Mouse (Mus musculus): ENCODE data around the gene Ezh1. TPM values are rescaled to one million over a fixed set of nuclear protein-coding genes. Genes with fewer than 3 reads are reported as not detected.

Gene Ezh1
- total RNA-seq, 2 experiments from 2014 or later: 18.2 to 20.3 TPM

DNA sequence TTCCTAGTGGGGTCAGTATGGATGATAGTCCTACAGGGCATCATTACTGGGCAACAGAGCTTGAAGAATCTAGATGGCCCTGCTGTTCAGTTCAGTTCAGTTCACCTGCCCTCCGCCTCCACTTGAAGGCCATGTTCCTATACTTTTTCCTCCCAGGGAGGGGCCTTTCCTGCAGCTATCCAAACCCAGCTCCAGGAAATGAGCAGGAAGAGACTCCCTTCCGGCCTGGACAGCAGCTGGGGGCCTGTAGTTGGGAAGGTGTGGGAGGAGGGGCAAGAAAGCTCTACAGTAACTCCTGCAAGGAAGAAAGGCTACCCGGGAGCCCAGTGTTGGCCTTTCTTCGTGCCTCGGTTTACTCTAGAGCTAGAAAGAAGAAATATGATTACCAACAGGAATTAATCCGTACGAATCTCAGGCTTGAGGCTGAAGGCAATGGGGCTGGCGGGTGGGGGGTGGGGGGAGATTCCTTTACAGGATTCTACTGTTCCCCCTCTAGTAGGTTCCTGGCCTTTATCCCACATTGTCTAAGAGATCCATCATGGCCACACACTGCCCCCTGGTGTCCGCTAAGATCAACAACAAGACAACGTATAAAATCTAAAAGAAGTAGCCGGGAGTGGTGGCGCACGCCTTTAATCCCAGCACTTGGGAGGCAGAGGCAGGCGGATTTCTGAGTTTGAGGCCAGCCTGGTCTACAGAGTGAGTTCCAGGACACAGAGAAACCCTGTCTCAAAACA is 22.2 kb upstream of the Ezh1 start:
- ATAC-seq (replicated peaks; ENCODE audit: low FRiP score, low TSS enrichment, poor library complexity, severe bottlenecking): no peak; the same call in 1 of the 2 replicates

DNA sequence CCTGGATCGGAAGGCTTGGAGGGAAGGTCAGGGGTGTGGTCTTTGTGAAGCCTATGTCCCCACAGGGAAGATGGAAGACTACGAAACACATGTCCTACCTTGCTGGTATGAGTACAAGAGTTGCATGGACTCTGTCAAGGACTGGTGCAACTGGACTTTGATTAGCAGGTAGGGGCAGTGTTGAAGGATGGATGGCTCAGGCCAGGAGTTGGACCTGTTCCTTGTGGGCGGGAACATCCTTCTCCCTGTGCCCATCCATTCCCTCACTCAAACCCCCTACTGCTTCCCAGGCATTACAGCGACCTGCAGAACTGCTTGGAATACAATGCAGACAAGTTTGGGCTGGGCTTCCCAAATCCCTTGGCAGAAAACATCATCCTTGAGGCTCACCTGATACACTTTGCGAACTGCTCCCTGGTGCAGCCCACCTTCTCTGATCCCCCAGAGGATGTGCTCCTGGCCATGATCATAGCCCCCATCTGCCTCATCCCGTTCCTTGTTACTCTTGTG is 21.3 kb upstream of the Ezh1 start:
- no peak for ATAC-seq (replicated peaks; ENCODE audit: low FRiP score, low TSS enrichment, poor library complexity, severe bottlenecking)

DNA sequence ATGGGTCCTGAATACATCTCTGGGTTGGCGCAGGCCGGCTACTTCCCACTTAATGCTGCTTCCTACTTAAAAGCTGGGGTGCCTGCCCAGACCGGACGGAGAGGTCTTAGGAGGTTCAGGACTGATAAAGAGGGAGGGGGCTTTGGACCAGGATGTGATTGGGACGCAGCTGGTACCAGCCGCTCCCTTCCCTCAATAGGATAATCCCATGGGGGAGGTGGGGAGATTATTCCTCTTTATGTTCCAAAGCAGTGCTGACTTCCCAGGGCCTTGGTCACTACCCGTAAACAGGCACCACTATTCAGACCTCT is 20.4 kb upstream of the Ezh1 start:
- no peak for ATAC-seq (replicated peaks; ENCODE audit: low FRiP score, low TSS enrichment, poor library complexity, severe bottlenecking)

DNA sequence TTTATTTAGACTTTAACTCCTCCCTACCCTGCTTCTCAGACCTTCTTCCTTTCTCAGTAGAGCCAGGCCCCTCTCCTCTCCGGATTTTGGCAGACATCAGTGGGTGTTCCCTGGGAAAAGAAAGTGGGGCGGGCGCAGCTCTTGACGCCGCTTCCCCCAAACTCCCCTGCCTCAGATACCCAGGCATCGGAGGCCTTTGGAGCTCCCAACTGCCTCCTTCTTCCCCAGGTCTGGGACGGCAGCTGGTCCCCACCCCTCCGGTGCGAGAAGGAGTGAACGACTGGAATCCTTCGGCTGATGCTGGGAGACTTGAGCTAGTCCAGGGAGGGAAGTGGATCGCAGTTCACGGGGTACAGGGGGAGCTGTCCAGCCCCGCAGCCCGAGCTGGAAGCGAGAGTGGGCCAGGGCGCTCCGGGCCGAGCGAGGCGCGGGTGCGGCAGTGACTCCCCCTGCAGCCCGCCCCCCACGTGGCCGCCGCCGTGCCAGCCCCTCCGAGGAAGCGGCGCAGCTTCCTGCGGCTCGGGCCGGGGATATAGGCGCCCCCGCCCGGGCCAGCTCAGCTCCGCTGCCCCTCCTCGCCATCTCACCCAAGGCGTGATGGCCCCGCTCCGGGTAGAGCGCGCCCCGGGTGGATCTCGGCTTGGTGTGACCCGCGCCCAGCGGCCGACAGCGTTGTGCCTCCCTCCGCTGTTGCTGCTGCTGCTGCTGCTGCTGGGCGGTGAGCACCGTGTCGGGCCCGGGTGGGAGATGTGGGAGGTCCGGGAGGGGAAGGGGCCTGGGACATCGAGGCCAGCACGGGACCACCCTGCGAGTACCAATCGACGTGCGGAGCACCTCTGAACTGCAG is 19.8 kb upstream of the Ezh1 start, which contains the start of gene Ramp2:
Gene Ramp2, plus strand, starts transcription at position 174 of the 847 bp plus-strand sequence.
- peak; percentile 24; the same call in 1 of the 2 replicates for ATAC-seq (replicated peaks; ENCODE audit: low FRiP score, low TSS enrichment, poor library complexity, severe bottlenecking)

DNA sequence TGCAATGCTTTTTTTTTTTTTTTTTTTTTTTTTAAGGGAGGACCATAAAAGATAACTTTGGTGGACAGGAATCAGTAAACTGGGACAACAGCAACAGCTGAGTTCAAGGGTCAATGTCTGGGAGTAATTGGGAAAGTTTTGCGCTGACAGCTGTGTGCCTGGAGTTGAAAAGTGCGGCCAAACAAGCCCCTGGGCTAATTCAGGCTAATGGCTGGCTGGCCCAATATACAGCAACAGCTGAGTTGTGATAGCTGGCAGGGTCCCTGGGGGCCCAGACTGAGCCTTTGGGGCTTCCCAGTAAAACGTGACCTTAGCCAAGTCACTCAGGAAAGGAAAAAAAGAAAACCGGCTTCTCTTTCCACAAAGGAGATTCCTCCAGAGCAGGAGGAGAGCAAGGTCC is 18.8 kb upstream of the Ezh1 start:
- ATAC-seq (replicated peaks; ENCODE audit: low FRiP score, low TSS enrichment, poor library complexity, severe bottlenecking): no peak

DNA sequence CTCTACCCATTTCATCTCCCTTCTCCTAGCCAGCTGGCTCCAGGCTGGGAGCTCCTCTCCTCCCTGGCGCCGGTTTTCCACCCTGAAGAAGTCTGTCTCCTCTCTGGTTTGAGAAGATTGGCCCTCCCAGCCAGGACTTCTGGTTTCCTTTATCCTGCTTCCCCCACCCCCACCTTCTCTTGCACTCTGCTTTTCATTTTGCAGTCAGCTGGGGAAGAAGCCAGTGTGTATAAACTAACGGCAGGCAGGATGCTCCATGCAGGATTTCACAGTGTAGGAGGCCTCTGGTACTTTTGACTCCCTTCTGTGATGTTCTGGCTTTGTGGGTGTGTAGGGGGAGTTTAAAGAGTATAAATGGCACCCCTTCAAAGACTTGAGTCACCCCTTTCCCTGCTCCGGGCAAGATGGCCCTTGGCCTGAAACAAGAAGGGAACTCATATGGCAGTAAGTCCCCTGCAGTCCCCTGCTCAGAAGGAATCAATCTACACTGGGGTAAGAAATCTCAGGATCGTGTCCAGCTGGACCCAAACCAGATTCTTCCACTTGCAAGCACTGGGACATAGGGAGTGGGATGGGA is 11.9 kb upstream of the Ezh1 start:
- no peak for ATAC-seq (replicated peaks; ENCODE audit: low FRiP score, low TSS enrichment, poor library complexity, severe bottlenecking)

DNA sequence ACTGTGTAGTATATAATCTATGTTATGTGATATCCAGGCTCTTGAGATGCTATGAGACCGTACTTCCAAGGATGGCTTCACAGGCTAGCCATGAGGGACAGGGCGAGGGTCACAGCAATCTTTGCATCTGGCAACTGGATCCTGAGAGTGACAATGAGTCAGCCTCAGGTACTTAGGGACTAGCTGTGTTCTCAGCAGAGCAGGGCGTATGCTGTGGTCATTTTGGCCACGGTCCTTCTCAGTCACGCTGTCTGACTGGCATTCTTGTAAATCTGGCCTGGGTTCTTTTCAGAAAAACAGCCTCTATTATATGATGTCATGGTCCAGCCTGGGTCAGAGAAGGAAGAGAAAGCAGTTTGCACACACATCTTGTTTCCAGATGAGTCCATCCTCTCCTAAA is 10.5 kb upstream of the Ezh1 start:
- ATAC-seq (replicated peaks; ENCODE audit: low FRiP score, low TSS enrichment, poor library complexity, severe bottlenecking): no peak

DNA sequence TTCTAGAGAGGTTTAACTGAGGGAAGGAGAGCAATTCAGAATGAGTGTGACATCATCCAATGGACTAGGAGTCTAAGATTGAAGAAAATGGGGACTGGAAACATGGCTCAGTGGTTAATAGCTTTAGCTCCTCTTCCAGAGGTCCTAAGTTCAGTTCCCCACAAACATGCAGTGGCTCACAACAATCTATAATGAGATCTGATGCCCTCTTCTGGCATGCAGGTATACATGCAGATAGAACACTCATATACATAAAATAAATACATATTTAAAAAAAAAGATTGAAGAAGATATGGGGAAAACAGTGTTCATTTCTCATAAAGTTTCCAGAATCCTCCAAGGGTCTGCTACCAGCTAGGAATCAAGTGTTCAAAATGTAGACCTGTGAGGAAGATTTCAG is 9.2 kb upstream of the Ezh1 start:
- ATAC-seq (replicated peaks; ENCODE audit: low FRiP score, low TSS enrichment, poor library complexity, severe bottlenecking): no peak

DNA sequence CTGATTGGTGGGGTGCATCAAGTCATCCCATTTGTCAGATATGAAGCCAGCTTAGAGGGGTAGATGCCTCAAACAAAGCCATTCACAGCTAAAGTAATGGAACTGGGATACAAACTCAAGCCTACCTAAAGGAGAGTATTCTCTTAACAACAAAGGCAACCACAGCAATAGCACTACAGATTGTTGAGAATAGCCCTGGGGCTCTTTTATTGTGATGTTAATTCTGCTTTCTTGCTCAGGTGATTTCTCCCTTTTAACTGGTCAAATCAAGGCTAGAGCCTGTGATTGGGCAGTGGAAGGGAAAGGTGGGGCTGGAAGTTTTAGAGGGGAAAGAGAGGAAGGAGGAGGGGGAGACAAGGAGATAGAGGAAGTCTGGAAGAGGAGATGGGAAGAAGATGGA is 7.9 kb upstream of the Ezh1 start:
- ATAC-seq (replicated peaks; ENCODE audit: low FRiP score, low TSS enrichment, poor library complexity, severe bottlenecking): no peak

DNA sequence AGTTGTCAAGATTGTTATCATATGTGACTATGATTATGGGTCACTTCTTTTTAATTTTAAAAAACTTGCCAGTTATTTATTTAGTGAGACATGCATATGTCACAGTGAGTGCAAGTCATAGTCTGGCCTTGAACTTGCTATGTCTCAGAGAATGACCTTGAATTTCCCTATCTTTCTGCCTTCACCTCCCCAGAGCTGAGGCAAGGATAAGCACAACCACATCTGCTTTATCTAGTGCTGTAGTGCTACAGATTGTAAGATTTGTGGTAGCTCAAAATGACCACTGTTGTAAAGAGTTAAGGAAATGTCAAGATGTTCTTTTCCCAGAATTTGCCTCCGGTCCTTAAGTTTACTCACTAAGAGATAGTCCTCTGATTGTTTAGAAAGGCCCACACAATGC is 7.0 kb upstream of the Ezh1 start:
- no peak for ATAC-seq (replicated peaks; ENCODE audit: low FRiP score, low TSS enrichment, poor library complexity, severe bottlenecking)

DNA sequence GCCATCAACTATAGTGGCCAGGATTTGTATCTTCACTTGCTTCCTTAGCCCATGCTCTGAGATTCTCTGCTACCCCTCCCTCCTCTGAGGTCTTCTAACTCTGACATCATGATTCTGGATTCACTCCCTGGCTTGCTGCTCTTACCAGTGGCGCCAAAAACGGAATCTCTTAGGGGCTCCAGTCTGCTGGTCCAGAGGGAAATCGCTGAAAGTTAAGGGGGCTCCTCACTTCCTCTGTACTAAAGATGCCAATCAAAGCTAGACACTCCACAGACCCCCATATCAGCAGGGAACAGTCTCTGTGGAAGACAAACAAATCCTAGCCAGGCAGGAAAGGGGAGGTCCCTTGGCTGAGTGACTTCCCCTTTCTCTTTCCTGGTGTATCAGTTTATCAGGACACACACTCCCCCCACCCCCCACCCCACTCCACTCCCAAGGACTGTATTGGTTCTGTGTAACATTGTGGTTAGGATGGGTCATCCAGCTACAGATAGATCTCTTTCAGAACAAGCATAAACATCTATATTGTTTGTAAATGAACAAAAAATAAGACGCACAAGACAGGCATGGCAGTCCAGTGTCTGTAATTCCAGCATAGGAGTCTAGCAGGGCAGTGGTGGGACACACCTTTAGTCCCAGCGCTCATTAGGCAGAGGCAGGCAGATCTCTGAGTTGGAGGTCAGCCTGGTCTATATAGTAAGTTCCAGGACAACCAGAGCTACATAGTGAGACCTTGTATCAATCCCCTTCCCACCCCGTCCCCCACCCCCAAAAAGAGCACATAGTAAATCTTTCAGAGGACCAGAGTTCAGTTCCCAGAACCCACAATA is 6.0 kb upstream of the Ezh1 start:
- 0 out of 2 replicates have a peak, but pooled peaks have one; percentile 14 for ATAC-seq (replicated peaks; ENCODE audit: low FRiP score, low TSS enrichment, poor library complexity, severe bottlenecking)

DNA sequence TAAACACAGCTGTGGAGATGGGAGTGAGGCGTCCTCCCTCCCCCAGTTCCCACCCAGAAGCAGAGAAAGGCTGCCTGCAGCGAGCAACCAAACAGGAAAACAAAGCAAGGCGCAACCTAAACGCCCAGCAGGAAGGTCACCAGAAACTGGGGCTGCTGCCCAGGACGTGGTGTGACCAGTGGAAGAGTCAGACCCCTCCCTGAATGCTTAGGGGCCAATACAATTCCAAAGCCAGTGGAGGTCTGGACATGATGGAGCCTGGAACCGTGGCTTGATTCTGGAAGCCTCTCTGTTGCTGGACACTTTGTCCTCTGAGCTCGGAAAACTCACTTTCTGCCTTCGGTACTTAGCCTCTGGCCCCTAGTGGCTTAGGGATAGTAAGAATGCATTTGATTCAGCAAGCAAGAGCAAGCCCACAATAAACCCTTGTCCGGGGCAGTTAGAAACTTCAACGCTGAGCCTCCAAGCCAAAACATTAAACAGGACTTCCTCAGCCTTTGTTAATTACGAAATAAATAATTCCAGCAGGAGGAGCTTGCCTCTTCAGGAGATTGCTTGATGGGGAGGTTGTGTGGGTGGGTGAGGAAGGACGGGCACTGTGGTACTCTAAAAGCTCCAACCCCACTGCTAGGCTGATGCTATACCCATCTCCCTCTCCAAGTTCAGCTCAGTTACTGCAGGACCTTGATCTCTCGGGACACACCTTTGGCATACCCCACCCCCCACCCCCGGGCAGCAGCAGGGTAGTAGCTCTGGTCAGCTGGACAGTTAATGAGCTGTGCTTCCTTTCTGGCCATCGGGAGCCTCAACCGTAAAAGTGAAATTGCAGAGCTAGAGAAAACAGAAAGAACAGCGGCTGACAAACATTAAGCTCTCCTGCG is 5.0 kb upstream of the Ezh1 start:
- no peak for ATAC-seq (replicated peaks; ENCODE audit: low FRiP score, low TSS enrichment, poor library complexity, severe bottlenecking)

DNA sequence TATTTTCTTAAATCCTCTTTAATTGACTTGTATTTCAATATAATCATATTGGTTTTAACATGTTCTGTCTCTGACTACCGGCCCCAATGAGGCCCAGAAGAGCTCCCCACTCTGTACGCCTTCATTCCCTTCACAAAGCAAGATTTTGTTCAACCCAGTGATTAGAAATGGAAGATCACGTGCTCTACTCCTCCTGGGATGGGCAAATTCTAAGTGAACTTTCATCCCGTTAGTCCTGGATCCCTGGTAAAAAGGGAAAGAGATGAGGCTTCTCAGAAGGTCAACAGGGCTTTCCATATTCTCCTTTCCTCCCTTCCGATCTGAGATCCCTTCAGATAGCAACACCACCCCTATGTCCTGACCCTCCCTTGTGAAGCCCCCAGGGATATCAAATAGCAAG is 4.3 kb upstream of the Ezh1 start:
- ATAC-seq (replicated peaks; ENCODE audit: low FRiP score, low TSS enrichment, poor library complexity, severe bottlenecking): no peak

DNA sequence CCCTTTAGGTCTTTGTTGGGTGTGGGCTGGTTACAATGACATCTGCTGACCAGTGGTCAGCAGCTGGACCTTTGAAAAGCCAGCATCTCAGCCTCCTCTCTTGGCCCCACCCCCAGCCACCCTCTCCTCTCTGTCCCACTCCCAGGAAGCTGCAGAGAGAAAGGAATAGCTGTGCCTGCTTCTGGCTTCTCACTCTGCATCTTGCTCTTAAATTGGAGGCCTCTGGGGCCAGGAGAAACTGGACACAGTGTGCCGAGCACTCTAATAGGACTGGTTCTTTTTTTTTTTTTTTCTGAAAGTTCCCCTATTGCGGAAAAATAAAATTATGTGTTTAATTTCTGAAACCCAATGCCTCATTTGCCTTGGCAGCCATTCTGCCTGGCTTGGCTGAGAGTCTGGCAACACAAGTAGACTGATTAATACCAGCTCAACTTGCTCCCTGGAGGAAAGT is 3.8 kb upstream of the Ezh1 start:
- no peak for ATAC-seq (replicated peaks; ENCODE audit: low FRiP score, low TSS enrichment, poor library complexity, severe bottlenecking)

DNA sequence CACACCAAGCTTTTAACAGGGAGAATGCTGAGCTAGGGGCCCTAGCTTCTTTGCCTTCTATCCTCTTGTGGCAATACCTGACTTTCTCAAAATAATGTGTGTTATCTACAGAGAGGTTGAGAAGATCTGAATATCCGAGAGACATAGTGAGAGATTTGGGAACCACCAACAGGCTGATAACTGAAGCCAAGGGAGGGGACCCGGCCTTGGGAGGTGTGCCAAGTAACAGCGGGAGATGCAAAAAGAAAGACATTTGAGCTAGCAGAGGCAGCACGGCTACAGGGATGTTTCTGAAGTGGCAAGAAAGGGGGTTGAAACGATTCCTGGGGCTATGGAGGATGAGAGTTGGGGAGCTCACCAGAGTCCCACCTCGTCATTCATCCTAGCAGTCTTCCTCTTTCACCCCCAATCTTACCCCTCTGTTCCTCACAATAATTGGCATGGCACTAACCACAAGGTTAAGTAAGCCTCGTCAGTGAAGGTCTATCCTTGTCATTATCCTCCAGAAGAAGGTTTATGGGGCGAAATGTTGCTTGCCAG is 3.2 kb upstream of the Ezh1 start:
- ATAC-seq (replicated peaks; ENCODE audit: low FRiP score, low TSS enrichment, poor library complexity, severe bottlenecking): no peak

DNA sequence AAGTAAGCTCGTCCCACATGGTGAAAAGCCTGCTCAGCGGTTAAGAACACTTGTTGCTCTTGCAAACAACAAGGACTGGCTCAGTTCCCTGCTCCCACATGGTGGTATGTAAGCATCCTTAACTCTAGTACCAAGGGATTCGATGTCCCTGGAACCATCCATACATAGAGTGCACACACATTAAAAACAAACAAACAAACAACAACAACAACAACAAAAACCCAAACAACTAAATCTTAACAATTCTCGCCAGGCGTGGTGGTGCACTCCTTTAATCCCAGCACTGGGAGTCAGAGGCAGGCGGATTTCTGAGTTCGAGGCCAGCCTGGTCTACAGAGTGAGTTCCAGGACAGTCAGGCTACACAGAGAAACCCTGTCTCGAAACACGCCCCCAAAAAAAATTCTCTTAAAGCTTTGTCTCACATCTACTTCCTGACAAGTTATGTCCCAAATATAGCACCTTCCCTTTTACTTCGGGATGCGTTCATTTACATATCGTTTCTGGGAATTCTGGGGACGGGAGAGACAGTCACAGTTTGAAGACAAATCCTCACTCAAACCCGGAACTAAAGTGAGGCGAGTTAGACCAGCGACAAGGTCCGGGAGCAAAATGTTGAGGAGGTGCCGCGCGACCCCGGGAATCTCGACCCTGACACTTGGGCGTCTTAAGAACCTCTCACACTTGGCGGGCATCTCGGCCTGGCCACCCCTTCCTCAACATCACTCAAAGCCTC is 765 bp downstream of the Ezh1 start:
- no peak for ATAC-seq (replicated peaks; ENCODE audit: low FRiP score, low TSS enrichment, poor library complexity, severe bottlenecking)

DNA sequence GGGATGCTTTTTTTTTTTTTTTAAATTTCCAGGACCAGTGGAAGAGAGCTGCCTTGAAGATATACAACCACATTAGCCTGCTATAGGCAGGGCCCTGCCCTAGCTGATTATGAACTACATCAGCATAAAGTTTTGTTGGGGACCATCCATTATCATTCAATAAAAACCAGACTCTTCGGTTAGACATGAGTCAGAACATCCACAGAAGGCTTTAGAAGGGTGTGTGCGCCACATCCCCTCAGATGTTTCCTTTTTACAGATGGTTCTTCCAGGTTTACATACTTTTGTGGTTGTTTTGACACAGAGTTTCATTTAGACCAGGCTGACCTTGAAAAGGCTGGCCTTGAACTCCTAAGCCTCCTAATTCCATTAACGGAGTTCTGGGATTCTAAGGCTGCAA is 1.9 kb downstream of the Ezh1 start:
- ATAC-seq (replicated peaks; ENCODE audit: low FRiP score, low TSS enrichment, poor library complexity, severe bottlenecking): no peak
